Mouse (Mus musculus) Muller cell, postnatal 12 days (primary cell): ENCODE data around the gene Fermt2.

Experiments
- DNase-seq: peaks from one replicate; pipeline ENCODE4 v3.0.0-alpha.2; 2015; ENCODE audit errors: inconsistent ontology term

Gene Fermt2

DNA sequence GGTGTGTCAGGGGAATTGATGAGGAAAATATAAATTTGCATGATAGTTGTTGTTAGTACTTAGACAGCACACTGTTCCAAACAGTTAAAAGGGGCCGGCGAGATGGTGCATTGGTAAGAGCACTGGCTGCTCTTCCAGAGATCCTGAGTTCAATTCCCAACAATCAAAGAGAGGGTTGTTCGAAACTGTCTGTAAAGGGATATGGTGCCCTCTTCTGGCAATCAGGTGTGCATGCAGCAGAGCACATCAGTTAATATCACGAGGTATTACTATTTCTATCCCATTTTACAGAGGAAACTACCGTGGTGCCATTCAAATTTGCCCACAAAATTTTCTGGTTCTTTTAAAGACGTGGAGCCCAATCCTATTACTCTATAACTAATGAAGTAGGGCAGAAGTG, 95.7 kb downstream of the Fermt2 start:
- no peak for DNase-seq

DNA sequence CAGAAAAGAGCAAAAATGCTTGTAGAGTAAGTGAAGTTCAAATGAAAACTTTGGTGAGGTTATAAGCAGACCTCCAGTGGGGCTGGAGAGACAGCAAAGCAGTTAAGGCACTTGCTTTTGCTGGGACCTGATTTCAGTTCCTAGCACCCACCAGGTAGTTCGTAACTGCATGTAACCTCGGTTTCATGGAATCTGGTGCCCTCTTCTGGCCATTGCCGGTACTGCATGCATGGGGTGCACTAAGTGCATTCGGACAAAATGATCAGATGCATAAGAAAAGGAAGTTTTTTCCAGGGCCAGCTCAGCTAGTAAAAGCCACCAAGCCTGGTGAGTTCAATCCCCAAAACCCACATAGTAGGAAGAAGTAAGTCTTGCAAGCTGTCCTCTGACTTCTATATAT, 97.9 kb downstream of the Fermt2 start:
- no peak for DNase-seq

DNA sequence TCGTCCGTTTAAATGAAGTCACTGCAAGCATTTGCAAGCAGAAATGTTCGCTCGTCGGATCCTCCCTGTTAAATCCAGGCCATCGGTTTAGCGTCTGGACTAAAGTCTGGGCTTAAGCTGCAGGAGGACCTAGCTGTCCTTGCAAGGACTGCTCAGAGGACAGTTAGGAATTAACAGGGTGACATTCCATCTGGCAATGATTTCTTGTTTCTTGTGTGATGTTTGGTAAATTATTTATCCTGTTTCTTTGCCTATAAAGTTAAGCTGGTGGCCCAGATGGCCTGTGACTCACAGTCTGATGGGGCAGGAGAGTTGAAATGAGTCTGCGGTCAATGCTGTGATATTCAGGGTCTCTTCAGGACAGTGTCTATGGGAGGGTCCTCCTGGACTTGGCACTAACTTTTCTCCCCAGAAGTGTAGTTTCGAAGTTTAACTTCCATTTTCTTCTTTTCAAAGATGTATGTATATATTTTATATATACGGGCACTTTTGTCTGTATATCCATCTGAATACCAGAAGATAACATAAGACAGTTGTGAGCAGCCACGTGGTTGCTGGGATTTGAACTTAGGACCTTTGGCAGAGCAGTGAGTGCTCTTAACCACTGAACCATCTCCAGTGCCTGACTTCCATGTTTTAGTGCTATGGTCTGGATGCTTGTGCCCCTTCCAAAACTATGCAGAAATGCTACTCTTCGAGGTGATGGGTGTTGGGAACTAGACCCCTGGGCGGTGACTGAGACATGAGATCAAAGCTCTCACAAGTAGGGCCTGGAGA, 99.7 kb downstream of the Fermt2 start:
- no peak for DNase-seq

DNA sequence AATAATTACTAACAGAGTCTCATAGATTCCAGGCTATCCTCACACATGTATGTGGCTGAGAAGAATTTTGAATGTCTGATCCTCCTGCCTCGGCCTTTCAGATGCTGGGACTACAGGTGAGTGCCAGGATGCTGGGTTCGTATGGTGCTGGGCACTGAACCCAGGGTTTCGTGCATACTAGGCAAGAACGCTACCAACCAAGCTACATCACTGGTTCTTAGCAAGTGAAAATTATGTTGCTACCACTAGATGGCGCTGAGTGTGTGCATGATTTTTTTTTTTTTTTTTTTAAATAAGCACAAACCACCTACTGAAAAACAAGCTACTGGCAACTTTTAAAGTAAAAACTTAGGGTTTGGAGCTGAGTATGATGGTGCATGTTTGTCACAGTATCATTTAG, 106.7 kb downstream of the Fermt2 start:
- peak; percentile 56 for DNase-seq

DNA sequence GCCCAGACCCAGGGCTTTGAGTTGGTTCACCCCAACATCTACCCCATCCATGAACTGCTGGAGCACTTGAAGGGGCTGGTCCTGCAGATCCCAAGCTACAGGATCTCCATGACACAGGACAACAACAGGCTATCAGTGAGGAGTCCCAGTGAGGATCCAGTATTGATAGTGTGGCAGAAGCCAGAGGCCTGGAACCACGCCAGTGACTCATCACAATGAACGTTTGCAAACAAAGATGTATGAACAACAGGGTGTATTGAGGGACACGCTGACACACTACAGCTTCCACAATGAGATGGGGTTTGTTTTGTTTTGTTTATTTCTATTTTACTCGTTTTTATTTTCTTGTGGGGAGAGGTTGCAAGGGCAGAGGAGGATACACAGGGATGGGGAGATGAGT, 107.5 kb downstream of the Fermt2 start:
- peak; percentile 62 for DNase-seq

DNA sequence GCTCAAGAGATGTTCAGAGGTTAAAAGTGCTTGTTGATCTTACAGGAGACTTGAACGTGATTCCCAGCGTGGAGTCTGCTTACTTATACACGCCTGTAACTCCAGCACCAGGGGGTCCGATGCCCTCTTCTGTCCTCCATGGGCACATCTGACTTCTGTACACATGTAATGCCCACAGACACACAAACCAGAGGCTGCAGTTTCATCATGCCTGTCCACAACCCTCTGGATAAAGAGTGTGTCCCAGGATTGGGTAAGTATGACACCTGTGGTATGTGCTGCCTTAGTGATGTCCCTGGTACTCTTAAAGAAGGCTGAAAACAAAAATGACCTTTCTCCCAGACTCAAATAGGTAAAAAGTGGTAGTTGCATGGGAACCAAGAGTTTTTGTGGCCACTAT, 110.6 kb downstream of the Fermt2 start:
- DNase-seq: no peak

- DNase-seq: no peak
Observed at GRCm38 (mm10) chr14:45418553-45418952, 111.4 kb downstream of the Fermt2 start.

DNA sequence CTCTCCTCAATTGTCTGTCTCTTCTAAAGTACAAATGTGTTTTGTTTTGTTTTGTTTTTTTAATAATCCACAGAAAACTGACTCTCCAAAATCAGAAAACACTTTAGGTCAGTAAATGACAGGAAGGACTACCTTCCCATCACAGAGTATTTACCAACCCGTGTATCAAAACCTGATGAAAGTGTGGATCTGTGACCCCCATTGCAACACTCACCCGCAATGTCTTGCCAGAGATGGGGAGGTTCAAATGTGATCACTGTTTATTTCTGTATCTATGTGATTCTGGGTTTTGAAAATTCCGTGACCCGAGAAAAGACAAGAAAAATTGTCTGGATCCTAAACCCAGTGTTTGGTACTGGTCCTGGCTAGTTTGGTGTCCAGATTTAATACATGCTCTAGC, 113.7 kb downstream of the Fermt2 start:
- DNase-seq: no peak
